ENCODE assay signal across 19 mouse cellular contexts in genomic region chr12:80698526-80699143, GRCm38 (mm10). TPM values are rescaled to one million over a fixed set of nuclear protein-coding genes. Genes with fewer than 3 reads are reported as not detected.
DNase-seq lines count a peak whose midpoint lies in the region; ATAC-seq and TF ChIP-seq lines count a peak whose summit lies in the region.
"Had no signal": no experiment of that assay in that cellular context is flagged by ENCODE, and none has a peak within 500 bp of the region (broad histone marks: within the 10 kb centered on the region; RNA-seq: fewer than 3 reads in every experiment).

No protein-coding gene starts in this region.

- H3K9me3 ChIP-seq in lung, embryonic 14.5 days (ENCODE audit: low read depth, low read length) = no peaks in the 10 kb centered on the region
- H3K9me3 ChIP-seq in liver, embryonic 15.5 days (replicated peaks) = no peaks in the 10 kb centered on the region
- no peaks in the 10 kb centered on the region for H3K9me3 ChIP-seq in midbrain, postnatal 0 days (ENCODE audit: low read length)
- no peaks in the 10 kb centered on the region for H3K9me3 ChIP-seq in intestine, embryonic 15.5 days
- H3K9me3 ChIP-seq: limb, embryonic 10.5 days; lung, embryonic 15.5 days; midbrain, embryonic 10.5 days had no signal

- H3K9ac ChIP-seq in lung, embryonic 14.5 days = no peak overlapping the region
- no peak overlapping the region for H3K9ac ChIP-seq in liver, embryonic 15.5 days
- no peak overlapping the region for H3K9ac ChIP-seq in midbrain, postnatal 0 days (replicated peaks; ENCODE audit: low read length, poor library complexity, severe bottlenecking)
- H3K9ac ChIP-seq in intestine, embryonic 15.5 days = no peak overlapping the region
- H3K9ac ChIP-seq: lung, embryonic 15.5 days had no signal

- no peak for DNase-seq in lung, embryonic 14.5 days
- no peak for DNase-seq in lung, postnatal 10 days
- peak; percentile 68 for DNase-seq in c-Kit-positive CD71-positive TER-119-positive erythroid progenitor cells, embryonic 14.5 days (ENCODE audit: low spot score)
- no peak for DNase-seq in thymus, postnatal 14 days
- no peak for DNase-seq in midbrain, postnatal 0 days (ENCODE audit: low spot score)
- DNase-seq: adrenal gland, postnatal 14 days; cerebellum, postnatal 36 days; gastrocnemius, postnatal 25 days; layer of hippocampus, adult 9-11 months; right cerebral cortex, postnatal 4 days; thymus, postnatal 36 days had no signal

- no peaks in the 10 kb centered on the region for H3K4me1 ChIP-seq in lung, embryonic 14.5 days (ENCODE audit: insufficient read depth)
- H3K4me1 ChIP-seq in liver, embryonic 15.5 days (replicated peaks) = peaks cover 35% of the 10 kb centered on the region
- H3K4me1 ChIP-seq in midbrain, postnatal 0 days (ENCODE audit: insufficient read depth, low read length) = no peaks in the 10 kb centered on the region
- H3K4me1 ChIP-seq in intestine, embryonic 15.5 days (replicated peaks) = no peaks in the 10 kb centered on the region

- no peak overlapping the region for H3K4me3 ChIP-seq in lung, embryonic 14.5 days (ENCODE audit: low read depth, low read length)
- no peak overlapping the region for H3K4me3 ChIP-seq in liver, embryonic 15.5 days (replicated peaks)
- H3K4me3 ChIP-seq in midbrain, postnatal 0 days (ENCODE audit: low read depth, low read length) = no peak overlapping the region
- H3K4me3 ChIP-seq in intestine, embryonic 15.5 days (replicated peaks) = no peak overlapping the region
- H3K4me3 ChIP-seq: limb, embryonic 10.5 days; lung, embryonic 15.5 days; midbrain, embryonic 10.5 days had no signal

- WGBS in lung, embryonic 14.5 days = 78% methylated on average over 5 of the region's 5 CpGs
- WGBS in liver, embryonic 15.5 days (ENCODE audit: insufficient replicate concordance) = 39% methylated on average over 5 of the region's 5 CpGs
- WGBS in midbrain, postnatal 0 days = 92% methylated on average over 5 of the region's 5 CpGs
- 78% methylated on average over 5 of the region's 5 CpGs for WGBS in intestine, embryonic 15.5 days

- TF ChIP-seq CTCF in lung, embryonic 14.5 days (IDR thresholded peaks at IDR 0.05; ENCODE audit: low read depth) = peak; percentile 24; the same call in 1 of the 2 replicates
- TF ChIP-seq CTCF in midbrain, postnatal 0 days (IDR thresholded peaks at IDR 0.05) = no peak

- no peak overlapping the region for H3K4me2 ChIP-seq in lung, embryonic 14.5 days
- H3K4me2 ChIP-seq in liver, embryonic 15.5 days = peak overlapping the region; percentile 42
- no peak overlapping the region for H3K4me2 ChIP-seq in midbrain, postnatal 0 days (ENCODE audit: low read depth, low read length, poor library complexity, severe bottlenecking)
- no peak overlapping the region for H3K4me2 ChIP-seq in intestine, embryonic 15.5 days (replicated peaks)
- H3K4me2 ChIP-seq: heart, embryonic 11.5 days; lung, embryonic 15.5 days had no signal

- no peak for ATAC-seq in lung, embryonic 14.5 days (ENCODE audit: insufficient read depth)
- ATAC-seq in liver, embryonic 15.5 days (ENCODE audit: insufficient read depth) = peak; percentile 98
- no peak for ATAC-seq in midbrain, postnatal 0 days (ENCODE audit: low FRiP score)
- ATAC-seq in intestine, embryonic 15.5 days = no peak

- H3K27ac ChIP-seq in lung, embryonic 14.5 days (ENCODE audit: low read depth) = no peak overlapping the region
- H3K27ac ChIP-seq in liver, embryonic 15.5 days (replicated peaks) = peak overlapping the region; percentile 81
- no peak overlapping the region for H3K27ac ChIP-seq in midbrain, postnatal 0 days (ENCODE audit: low read depth, low read length)
- H3K27ac ChIP-seq in intestine, embryonic 15.5 days = no peak overlapping the region
- H3K27ac ChIP-seq: kidney, postnatal 0 days; limb, embryonic 10.5 days; lung, embryonic 15.5 days; midbrain, embryonic 10.5 days had no signal

- H3K36me3 ChIP-seq in lung, embryonic 14.5 days (ENCODE audit: insufficient read depth) = no peaks in the 10 kb centered on the region
- no peaks in the 10 kb centered on the region for H3K36me3 ChIP-seq in liver, embryonic 15.5 days (replicated peaks)
- no peaks in the 10 kb centered on the region for H3K36me3 ChIP-seq in midbrain, postnatal 0 days (ENCODE audit: insufficient read depth, low read length)
- H3K36me3 ChIP-seq in intestine, embryonic 15.5 days = no peaks in the 10 kb centered on the region
- H3K36me3 ChIP-seq: limb, embryonic 10.5 days; lung, embryonic 15.5 days; midbrain, embryonic 10.5 days had no signal

- H3K27me3 ChIP-seq in lung, embryonic 14.5 days (ENCODE audit: insufficient read depth, low read length) = peaks cover 6% of the 10 kb centered on the region; the same call in 1 of the 2 replicates
- peaks cover 24% of the 10 kb centered on the region for H3K27me3 ChIP-seq in liver, embryonic 15.5 days
- peaks cover 8% of the 10 kb centered on the region for H3K27me3 ChIP-seq in midbrain, postnatal 0 days (ENCODE audit: insufficient read depth, low read length)
- 0 out of 2 replicates have a peak, but pooled peaks cover 6% of the 10 kb centered on the region for H3K27me3 ChIP-seq in intestine, embryonic 15.5 days (replicated peaks)

RNA-seq across cellular contexts. Expression of gene Plekhd1, which starts 6.2 kb away (rescaled TPM):
- polyA plus RNA-seq in lung, embryonic 14.5 days (2014; fragmentation: Nextera tagmentation; extraction: Ambion mirVana) = 2.7 and 4.6 TPM in 2 replicates
- polyA plus RNA-seq in liver, embryonic 15.5 days (2015; fragmentation: Nextera tagmentation; extraction: Ambion mirVana) = 0.18 and 0.30 TPM in 2 replicates
- total RNA-seq in midbrain, postnatal 0 days (2014; rRNA removed) = 4.9 and 6.6 TPM in 2 replicates
- 2.9 and 3.3 TPM in 2 replicates for polyA plus RNA-seq in midbrain, postnatal 0 days (2015; fragmentation: Nextera tagmentation; extraction: Ambion mirVana)
- 13.4 and 14.1 TPM in 2 replicates for polyA plus RNA-seq in intestine, embryonic 15.5 days (2015; fragmentation: Nextera tagmentation; extraction: Ambion mirVana)
- total RNA-seq: adrenal gland, postnatal 14 days; gastrocnemius, postnatal 25 days; hematopoietic stem cell, adult 5-6 weeks had no signal

RNA-seq across cellular contexts. Expression of gene Erh, which starts 54.5 kb away (rescaled TPM):
- 357 and 369 TPM in 2 replicates for polyA plus RNA-seq in lung, embryonic 14.5 days (2014; fragmentation: Nextera tagmentation; extraction: Ambion mirVana)
- 103 and 115 TPM in 2 replicates for polyA plus RNA-seq in liver, embryonic 15.5 days (2015; fragmentation: Nextera tagmentation; extraction: Ambion mirVana)
- total RNA-seq in midbrain, postnatal 0 days (2014; rRNA removed) = 69.5 and 83.4 TPM in 2 replicates
- polyA plus RNA-seq in midbrain, postnatal 0 days (2015; fragmentation: Nextera tagmentation; extraction: Ambion mirVana) = 281 and 289 TPM in 2 replicates
- polyA plus RNA-seq in intestine, embryonic 15.5 days (2015; fragmentation: Nextera tagmentation; extraction: Ambion mirVana) = 243 and 269 TPM in 2 replicates

RNA-seq across cellular contexts. Expression of gene Slc39a9, which starts 55.0 kb away (rescaled TPM):
- polyA plus RNA-seq in lung, embryonic 14.5 days (2014; fragmentation: Nextera tagmentation; extraction: Ambion mirVana) = 33.9 and 38.2 TPM in 2 replicates
- 10.8 and 12.1 TPM in 2 replicates for polyA plus RNA-seq in liver, embryonic 15.5 days (2015; fragmentation: Nextera tagmentation; extraction: Ambion mirVana)
- total RNA-seq in midbrain, postnatal 0 days (2014; rRNA removed) = 17.6 and 23.9 TPM in 2 replicates
- 19.3 and 19.7 TPM in 2 replicates for polyA plus RNA-seq in midbrain, postnatal 0 days (2015; fragmentation: Nextera tagmentation; extraction: Ambion mirVana)
- 26.4 and 27.1 TPM in 2 replicates for polyA plus RNA-seq in intestine, embryonic 15.5 days (2015; fragmentation: Nextera tagmentation; extraction: Ambion mirVana)
